Mouse (Mus musculus): ENCODE data around the gene Cdc123. TPM values are rescaled to one million over a fixed set of nuclear protein-coding genes. Genes with fewer than 3 reads are reported as not detected.

The Cdc123 gene
- polyA plus RNA-seq, 2 experiments: 182 to 296 TPM

- ATAC-seq (ENCODE audit: low FRiP score, low read depth) (no peak), DNase-seq (ENCODE audit: low spot score) (no peak)
- TF ChIP-seq POLR2A (IDR thresholded peaks at IDR 0.05; ENCODE audit: borderline replicate concordance, extremely low read depth, insufficient read depth, insufficient read length): no peak
- Histone ChIP-seq H3K36me3 (ENCODE audit: control insufficient read depth, insufficient read depth, low read length) (peaks cover 76% of the 10 kb centered on the region), H3K4me2 (replicated peaks; ENCODE audit: low read depth, low read length, severe bottlenecking) (no peak overlapping the region), H3K9me3 (ENCODE audit: control insufficient read depth, low read length) (no peaks in the 10 kb centered on the region), H3K27me3 (ENCODE audit: control insufficient read depth, insufficient read depth, low read length) (no peaks in the 10 kb centered on the region), H3K9ac (ENCODE audit: low read depth, low read length, severe bottlenecking) (no peak overlapping the region), H3K27ac (replicated peaks; ENCODE audit: low read depth, low read length) (no peak overlapping the region), H3K4me3 (replicated peaks; ENCODE audit: low read length) (no peak overlapping the region), H3K4me1 (ENCODE audit: control insufficient read depth, insufficient read depth, low read length) (no peaks in the 10 kb centered on the region)
- whole genome bisulfite sequencing: 90% methylated on average over 5 of the region's 5 CpGs
These were observed 24.8 kb upstream of the Cdc123 start for GRCm38 (mm10) chr2:5869746-5870145.

GRCm38 (mm10) chr2:5867681-5868080 is 22.7 kb upstream of the Cdc123 start:
- Histone ChIP-seq H3K9ac (ENCODE audit: low read depth, low read length, severe bottlenecking) (no peak overlapping the region), H3K4me3 (replicated peaks; ENCODE audit: low read length) (no peak overlapping the region), H3K4me2 (replicated peaks; ENCODE audit: low read depth, low read length, severe bottlenecking) (no peak overlapping the region), H3K36me3 (ENCODE audit: control insufficient read depth, insufficient read depth, low read length) (peaks cover 72% of the 10 kb centered on the region), H3K9me3 (ENCODE audit: control insufficient read depth, low read length) (no peaks in the 10 kb centered on the region), H3K27me3 (ENCODE audit: control insufficient read depth, insufficient read depth, low read length) (no peaks in the 10 kb centered on the region), H3K4me1 (ENCODE audit: control insufficient read depth, insufficient read depth, low read length) (no peaks in the 10 kb centered on the region), H3K27ac (replicated peaks; ENCODE audit: low read depth, low read length) (no peak overlapping the region)
- TF ChIP-seq POLR2A (IDR thresholded peaks at IDR 0.05; ENCODE audit: borderline replicate concordance, extremely low read depth, insufficient read depth, insufficient read length): no peak
- DNase-seq (ENCODE audit: low spot score) (no peak), ATAC-seq (ENCODE audit: low FRiP score, low read depth) (no peak)
- WGBS: 87% methylated on average over 2 of the region's 2 CpGs

DNA sequence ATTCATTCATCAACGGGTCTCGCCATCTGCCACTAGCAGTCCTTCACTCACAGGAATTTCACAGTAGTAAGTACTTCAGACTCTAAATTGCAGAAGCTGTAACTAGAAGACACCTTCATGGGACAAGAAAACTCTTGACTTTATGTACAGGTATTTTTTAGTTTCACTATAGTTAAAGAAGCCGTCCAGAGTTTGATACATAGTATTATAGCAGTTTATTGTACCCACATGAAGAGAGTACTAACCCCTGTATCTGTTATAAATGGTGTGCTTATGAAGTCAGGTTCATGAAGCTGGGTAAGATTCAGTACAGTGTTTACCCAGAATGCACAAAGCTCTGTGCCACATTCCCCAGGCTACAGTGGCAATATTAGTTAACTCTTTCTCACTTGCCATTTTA is 17.9 kb upstream of the Cdc123 start, which contains the start of gene Gm13199:
Gm13199 (minus strand) TSS at position 101 of the 400 bp plus-strand sequence.
- Histone ChIP-seq H3K4me1 (ENCODE audit: control insufficient read depth, insufficient read depth, low read length) (no peaks in the 10 kb centered on the region), H3K9ac (ENCODE audit: low read depth, low read length, severe bottlenecking) (no peak within 1 kb of the TSS), H3K4me2 (replicated peaks; ENCODE audit: low read depth, low read length, severe bottlenecking) (no peak within 1 kb of the TSS), H3K36me3 (ENCODE audit: control insufficient read depth, insufficient read depth, low read length) (peaks cover 69% of the 10 kb centered on the region), H3K9me3 (ENCODE audit: control insufficient read depth, low read length) (no peaks in the 10 kb centered on the region), H3K4me3 (replicated peaks; ENCODE audit: low read length) (no peak within 1 kb of the TSS), H3K27me3 (ENCODE audit: control insufficient read depth, insufficient read depth, low read length) (no peaks in the 10 kb centered on the region), H3K27ac (replicated peaks; ENCODE audit: low read depth, low read length) (no peak within 1 kb of the TSS)
- DNase-seq (ENCODE audit: low spot score) (no peak), ATAC-seq (ENCODE audit: low FRiP score, low read depth) (no peak)
- WGBS: 96% methylated on average over 3 of the region's 3 CpGs
- no peak for TF ChIP-seq POLR2A (IDR thresholded peaks at IDR 0.05; ENCODE audit: borderline replicate concordance, extremely low read depth, insufficient read depth, insufficient read length)

GRCm38 (mm10) chr2:5851866-5852265 is 6.9 kb upstream of the Cdc123 start:
- WGBS: 84% methylated on average over 5 of the region's 5 CpGs
- H3K36me3 ChIP-seq (ENCODE audit: control insufficient read depth, insufficient read depth, low read length): peaks cover 5% of the 10 kb centered on the region; the same call in 1 of the 2 replicates
- TF ChIP-seq POLR2A (IDR thresholded peaks at IDR 0.05; ENCODE audit: borderline replicate concordance, extremely low read depth, insufficient read depth, insufficient read length): no peak
- DNase-seq (ENCODE audit: low spot score): no peak
- no peaks in the 10 kb centered on the region for H3K27me3 ChIP-seq (ENCODE audit: control insufficient read depth, insufficient read depth, low read length)
- ATAC-seq (ENCODE audit: low FRiP score, low read depth): no peak
- H3K4me1 ChIP-seq (ENCODE audit: control insufficient read depth, insufficient read depth, low read length): no peaks in the 10 kb centered on the region
- H3K27ac ChIP-seq (replicated peaks; ENCODE audit: low read depth, low read length): no peak overlapping the region
- H3K9ac ChIP-seq (ENCODE audit: low read depth, low read length, severe bottlenecking): no peak overlapping the region
- no peaks in the 10 kb centered on the region for H3K9me3 ChIP-seq (ENCODE audit: control insufficient read depth, low read length)
- H3K4me2 ChIP-seq (replicated peaks; ENCODE audit: low read depth, low read length, severe bottlenecking): no peak overlapping the region
- no peak overlapping the region for H3K4me3 ChIP-seq (replicated peaks; ENCODE audit: low read length)

DNA sequence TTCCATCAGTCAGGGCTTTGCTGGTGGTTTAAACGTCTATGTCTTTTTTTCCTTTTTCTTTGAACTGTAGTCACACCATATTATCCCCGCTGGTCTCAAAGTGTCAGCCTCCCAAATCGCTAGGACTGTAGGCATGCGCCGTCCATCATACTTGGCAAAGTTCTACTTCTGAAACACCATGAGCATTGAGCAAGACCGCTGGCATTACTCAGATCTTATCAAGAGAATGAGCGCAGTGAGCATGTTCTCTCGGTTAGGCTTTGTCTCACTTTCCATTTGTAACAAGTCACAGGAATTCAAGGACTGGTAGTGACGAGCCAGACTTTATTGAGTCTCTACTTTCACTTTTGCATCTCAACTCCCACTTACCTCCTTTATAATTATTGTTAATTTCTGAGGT is 6.2 kb upstream of the Cdc123 start:
- no peaks in the 10 kb centered on the region for H3K27me3 ChIP-seq (ENCODE audit: control insufficient read depth, insufficient read depth, low read length)
- no peak overlapping the region for H3K9ac ChIP-seq (ENCODE audit: low read depth, low read length, severe bottlenecking)
- TF ChIP-seq POLR2A (IDR thresholded peaks at IDR 0.05; ENCODE audit: borderline replicate concordance, extremely low read depth, insufficient read depth, insufficient read length): no peak
- ATAC-seq (ENCODE audit: low FRiP score, low read depth) (no peak), DNase-seq (ENCODE audit: low spot score) (no peak)
- peaks cover 6% of the 10 kb centered on the region; the same call in 1 of the 2 replicates for H3K4me1 ChIP-seq (ENCODE audit: control insufficient read depth, insufficient read depth, low read length)
- no peak overlapping the region for H3K4me2 ChIP-seq (replicated peaks; ENCODE audit: low read depth, low read length, severe bottlenecking)
- H3K9me3 ChIP-seq (ENCODE audit: control insufficient read depth, low read length): no peaks in the 10 kb centered on the region
- 94% methylated on average over 9 of the region's 9 CpGs for WGBS
- 0 out of 2 replicates have a peak, but pooled peaks cover 3% of the 10 kb centered on the region for H3K36me3 ChIP-seq (ENCODE audit: control insufficient read depth, insufficient read depth, low read length)
- no peak overlapping the region for H3K27ac ChIP-seq (replicated peaks; ENCODE audit: low read depth, low read length)
- H3K4me3 ChIP-seq (replicated peaks; ENCODE audit: low read length): no peak overlapping the region

- Histone ChIP-seq H3K36me3 (ENCODE audit: control insufficient read depth, insufficient read depth, low read length) (peaks cover 14% of the 10 kb centered on the region), H3K27ac (replicated peaks; ENCODE audit: low read depth, low read length) (no peak overlapping the region), H3K4me2 (replicated peaks; ENCODE audit: low read depth, low read length, severe bottlenecking) (peak overlapping the region; percentile 56), H3K27me3 (ENCODE audit: control insufficient read depth, insufficient read depth, low read length) (no peaks in the 10 kb centered on the region), H3K4me1 (ENCODE audit: control insufficient read depth, insufficient read depth, low read length) (peaks cover 12% of the 10 kb centered on the region), H3K9me3 (ENCODE audit: control insufficient read depth, low read length) (no peaks in the 10 kb centered on the region), H3K4me3 (replicated peaks; ENCODE audit: low read length) (peak overlapping the region; percentile 79), H3K9ac (ENCODE audit: low read depth, low read length, severe bottlenecking) (peak overlapping the region; percentile 82)
- no peak for TF ChIP-seq POLR2A (IDR thresholded peaks at IDR 0.05; ENCODE audit: borderline replicate concordance, extremely low read depth, insufficient read depth, insufficient read length)
- ATAC-seq (ENCODE audit: low FRiP score, low read depth) (no peak), DNase-seq (ENCODE audit: low spot score) (peak; percentile 11)
- WGBS: 23% methylated on average over 4 of the region's 4 CpGs
These were observed 862 bp upstream of the Cdc123 start for GRCm38 (mm10) chr2:5845826-5846225.

Measured in limb, embryonic 14.5 days (tissue).